Mouse (Mus musculus) C2C12 (cell line): ENCODE measurements around the gene Artn. TPM values are rescaled to one million over a fixed set of nuclear protein-coding genes. Genes with fewer than 3 reads are reported as not detected.

Experiments used
- H3K27me3 ChIP-seq: one replicate; pipeline ENCODE4 v1.6.1; 2011; ENCODE audit not compliant: control insufficient read depth, insufficient read depth, insufficient read length
- H3K36me3 ChIP-seq: one replicate; pipeline ENCODE4 v1.6.1; 2011; ENCODE audit not compliant: control insufficient read depth, insufficient read depth
- H3K4me3 ChIP-seq: one replicate; pipeline ENCODE4 v1.5.1; 2011; ENCODE audit warnings: mild to moderate bottlenecking, control low read depth; ENCODE audit not compliant: poor library complexity, insufficient read depth, severe bottlenecking
- H3K79me2 ChIP-seq: one replicate; pipeline ENCODE4 v1.6.1; 2011; ENCODE audit not compliant: control insufficient read depth, insufficient read depth
- H3K79me3 ChIP-seq: one replicate; pipeline ENCODE4 v1.6.1; 2011; ENCODE audit warnings: low read depth, control low read depth
- H3ac ChIP-seq: one replicate; pipeline ENCODE3; 2011; ENCODE audit warnings: low read depth; ENCODE audit not compliant: control insufficient read depth, insufficient read length
- CEBPB ChIP-seq: IDR thresholded peaks from one replicate; pipeline ENCODE4 v1.6.1; 2011; ENCODE audit warnings: low read depth, mild to moderate bottlenecking, control low read depth, moderate library complexity
- CTCF ChIP-seq: IDR thresholded peaks from one replicate; pipeline ENCODE4 v1.5.1; 2011; ENCODE audit not compliant: control insufficient read depth, insufficient read depth, insufficient read length
- FOSL1 ChIP-seq: IDR thresholded peaks from one replicate; pipeline ENCODE4 v1.8.0; 2011; ENCODE audit warnings: mild to moderate bottlenecking, low read length; ENCODE audit not compliant: poor library complexity, insufficient read depth, severe bottlenecking
- MAX ChIP-seq: IDR thresholded peaks from one replicate; pipeline ENCODE4 v1.6.1; 2011; ENCODE audit warnings: mild to moderate bottlenecking, control low read depth
- MYOD1 ChIP-seq: IDR thresholded peaks from one replicate; pipeline ENCODE4 v1.6.1; 2011; ENCODE audit warnings: low read depth; ENCODE audit not compliant: control insufficient read depth, insufficient read length
- MYOG ChIP-seq: IDR thresholded peaks from one replicate; pipeline ENCODE4 v1.6.1; 2011; ENCODE audit not compliant: control insufficient read depth, insufficient read length; ENCODE audit errors: extremely low read depth
- USF1 ChIP-seq: IDR thresholded peaks from one replicate; pipeline ENCODE4 v1.6.1; 2011; ENCODE audit warnings: low read depth, mild to moderate bottlenecking, control low read depth, moderate library complexity
- polyA plus RNA-seq: library from polyadenylated mRNA; unstranded; fragments of >200 nt; fragmentation: generic; extraction: Trizol; gene quantifications from one replicate; pipeline ENCODE4 v1.2.1, GENCODE M21; 2012; ENCODE audit warnings: missing spikeins

Gene Artn
- polyA plus RNA-seq, 1 experiment: 2.6 TPM

DNA sequence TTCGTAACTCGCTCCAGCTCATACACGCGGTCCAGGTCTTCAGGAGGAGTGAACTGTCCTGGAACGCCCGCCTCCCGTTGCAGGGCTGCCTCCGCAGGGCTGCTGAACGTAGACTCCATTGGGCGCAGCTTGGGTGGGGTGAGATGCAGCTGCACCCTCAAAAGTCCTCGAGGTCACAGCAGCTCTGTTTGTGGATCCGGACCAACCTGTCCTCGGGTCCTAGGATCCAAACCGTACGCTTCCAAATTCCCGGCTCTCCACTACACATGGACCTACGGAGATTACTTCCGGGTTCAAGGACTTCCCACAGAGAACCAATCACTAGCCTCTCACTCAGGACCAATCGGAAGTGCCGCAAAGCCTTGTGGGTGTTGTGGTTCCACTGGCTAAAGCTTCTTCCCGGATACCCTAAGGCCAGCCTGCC lies 37.8 kb downstream of the Artn start, which contains the start of gene Dph2:
Gene Dph2, minus strand, starts transcription at position 295 of the 424 bp plus-strand sequence.
- Histone ChIP-seq H3ac (peak within 1 kb of the TSS; percentile 98), H3K27me3 (no peaks in the 10 kb centered on the region), H3K4me3 (peak within 1 kb of the TSS; percentile 89), H3K79me3 (peaks cover 5% of the 10 kb centered on the region), H3K36me3 (peaks cover 26% of the 10 kb centered on the region), H3K79me2 (peaks cover 18% of the 10 kb centered on the region)
- no peak for TF ChIP-seq MYOD1
- no peak for TF ChIP-seq CEBPB
- TF ChIP-seq MAX: peak; percentile 56
- no peak for TF ChIP-seq CTCF

DNA sequence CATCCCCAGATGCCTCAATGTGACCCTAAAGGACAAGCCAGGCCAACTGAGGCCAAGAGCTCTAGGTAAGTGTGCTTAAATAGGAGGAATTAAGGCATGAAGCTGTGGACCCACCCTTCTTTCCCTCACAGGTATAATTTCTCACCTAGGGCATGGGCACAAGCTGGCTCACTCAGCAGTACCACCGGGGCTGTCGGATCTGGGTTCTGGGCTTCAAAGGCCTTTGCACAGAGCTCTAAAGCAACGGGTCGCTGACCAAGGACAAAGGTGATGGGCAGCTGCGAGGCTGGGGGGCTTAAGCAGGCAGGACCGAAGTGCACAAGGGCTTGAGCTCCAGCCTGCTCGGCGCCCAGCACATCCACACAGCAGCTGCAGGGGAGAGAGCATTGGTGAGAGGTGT lies 38.8 kb downstream of the Artn start:
- Histone ChIP-seq H3K27me3 (no peaks in the 10 kb centered on the region), H3K79me2 (peaks cover 28% of the 10 kb centered on the region), H3K36me3 (peaks cover 23% of the 10 kb centered on the region), H3K79me3 (peaks cover 12% of the 10 kb centered on the region), H3K4me3 (peak overlapping the region; percentile 11), H3ac (peak overlapping the region; percentile 49)
- TF ChIP-seq MYOG (no peak), CEBPB (no peak), USF1 (no peak), CTCF (no peak), MYOD1 (no peak), FOSL1 (no peak), MAX (no peak)

- H3K27me3 ChIP-seq: no peaks in the 10 kb centered on the region
- no peak overlapping the region for H3K4me3 ChIP-seq
- no peak overlapping the region for H3ac ChIP-seq
- H3K79me3 ChIP-seq: peaks cover 15% of the 10 kb centered on the region
- no peak for TF ChIP-seq USF1
- TF ChIP-seq CEBPB: no peak
- TF ChIP-seq MYOD1: no peak
- TF ChIP-seq MAX: no peak
- no peak for TF ChIP-seq FOSL1
- no peak for TF ChIP-seq CTCF
- no peak for TF ChIP-seq MYOG
- peaks cover 35% of the 10 kb centered on the region for H3K79me2 ChIP-seq
- H3K36me3 ChIP-seq: peaks cover 17% of the 10 kb centered on the region
These were observed 39.5 kb downstream of the Artn start for GRCm38 (mm10) chr4:117890031-117890430.

GRCm38 (mm10) chr4:117889471-117889870 lies 40.1 kb downstream of the Artn start:
- Histone ChIP-seq H3K36me3 (peaks cover 17% of the 10 kb centered on the region), H3K27me3 (no peaks in the 10 kb centered on the region), H3K79me2 (peaks cover 39% of the 10 kb centered on the region), H3ac (no peak overlapping the region), H3K79me3 (peaks cover 15% of the 10 kb centered on the region), H3K4me3 (no peak overlapping the region)
- TF ChIP-seq MYOD1 (no peak), CTCF (no peak)

- Histone ChIP-seq H3K4me3 (no peak overlapping the region), H3ac (no peak overlapping the region), H3K27me3 (no peaks in the 10 kb centered on the region), H3K79me3 (peaks cover 15% of the 10 kb centered on the region), H3K79me2 (peaks cover 50% of the 10 kb centered on the region), H3K36me3 (peaks cover 7% of the 10 kb centered on the region)
- TF ChIP-seq MAX: no peak
These were observed 41.6 kb downstream of the Artn start for GRCm38 (mm10) chr4:117887920-117888319.

DNA sequence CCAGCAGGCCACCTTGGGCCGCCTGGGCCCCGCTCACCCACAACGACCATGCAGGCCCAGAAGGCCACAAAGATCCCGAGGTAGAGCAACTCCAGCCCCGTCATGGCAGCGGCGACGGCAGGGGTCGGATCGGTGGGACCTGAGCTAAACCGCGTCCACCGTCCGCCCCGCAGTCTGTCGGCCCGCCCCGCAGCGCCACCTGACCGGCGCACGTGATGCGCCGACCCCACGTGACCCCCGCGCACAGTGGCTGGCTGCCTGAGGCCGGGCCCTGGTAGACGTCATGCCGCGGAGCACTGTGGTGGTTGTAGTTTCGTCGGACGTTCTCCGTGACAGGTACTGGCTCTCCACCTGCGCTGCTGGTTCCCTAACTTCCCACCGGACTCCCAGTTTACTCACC lies 42.4 kb downstream of the Artn start, which contains the start of gene Atp6v0b:
Gene Atp6v0b, minus strand, starts transcription at position 201 of the 400 bp plus-strand sequence.
- H3K79me3 ChIP-seq: peaks cover 15% of the 10 kb centered on the region
- TF ChIP-seq MAX: peak; percentile 81
- TF ChIP-seq MYOG: no peak
- no peak for TF ChIP-seq MYOD1
- peak; percentile 99 for TF ChIP-seq USF1
- no peak for TF ChIP-seq CTCF
- H3K79me2 ChIP-seq: peaks cover 56% of the 10 kb centered on the region
- peak within 1 kb of the TSS; percentile 76 for H3ac ChIP-seq
- H3K36me3 ChIP-seq: peaks cover 7% of the 10 kb centered on the region
- no peaks in the 10 kb centered on the region for H3K27me3 ChIP-seq
- H3K4me3 ChIP-seq: peak within 1 kb of the TSS; percentile 64

GRCm38 (mm10) chr4:117886644-117887043 lies 42.9 kb downstream of the Artn start:
- Histone ChIP-seq H3ac (peak overlapping the region; percentile 76), H3K79me2 (peaks cover 58% of the 10 kb centered on the region), H3K4me3 (peak overlapping the region; percentile 64), H3K27me3 (no peaks in the 10 kb centered on the region), H3K36me3 (peaks cover 7% of the 10 kb centered on the region), H3K79me3 (peaks cover 17% of the 10 kb centered on the region)
- no peak for TF ChIP-seq USF1
- no peak for TF ChIP-seq CEBPB
- TF ChIP-seq MYOD1: no peak
- TF ChIP-seq CTCF: no peak
- TF ChIP-seq MAX: no peak
- TF ChIP-seq MYOG: no peak
- no peak for TF ChIP-seq FOSL1
